Mouse (Mus musculus): ENCODE measurements around the gene Capg. TPM values are rescaled to one million over a fixed set of nuclear protein-coding genes. Genes with fewer than 3 reads are reported as not detected.
A peak's percentile ranks its signal among the peaks of the same experiment; 100 is the strongest.

The Capg gene
- 80.9 and 98.6 TPM in 2 replicates for polyA plus RNA-seq (2015; fragmentation: Nextera tagmentation; extraction: Ambion mirVana)

DNA sequence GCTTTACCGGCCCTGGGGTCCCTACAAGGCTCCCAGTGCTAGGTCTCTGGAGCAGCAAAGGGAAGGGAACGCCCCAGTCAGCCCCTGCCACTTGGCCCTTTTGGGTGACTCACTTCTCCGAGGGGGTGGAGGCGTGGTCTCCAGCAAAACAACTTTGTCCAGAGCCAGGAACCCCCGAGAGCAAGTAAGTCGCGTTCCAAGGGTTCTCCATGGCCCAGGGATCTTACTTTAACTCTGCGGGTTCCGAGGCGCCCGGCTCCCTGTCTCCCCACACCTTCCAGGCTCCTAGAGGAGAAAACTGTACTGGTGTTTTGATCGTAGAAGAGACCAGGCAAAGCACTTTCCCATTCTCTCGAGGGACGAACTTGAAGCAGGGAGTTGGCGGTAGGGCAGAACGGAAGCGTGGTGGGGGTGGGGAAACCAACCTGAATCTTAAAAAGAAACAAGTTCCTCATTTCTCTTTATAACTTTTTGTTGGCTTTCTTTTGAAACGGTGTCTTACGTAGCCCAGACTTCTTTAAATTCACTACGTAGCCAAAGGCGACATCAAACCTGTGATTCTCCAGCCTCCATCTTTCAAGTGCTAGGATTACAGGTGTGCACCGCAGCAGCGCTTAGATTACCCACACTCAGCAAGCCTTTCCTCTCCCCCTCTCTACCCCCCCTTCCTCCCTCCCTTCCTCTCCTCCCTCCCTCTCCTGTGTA is at the start of gene Capg:
Gene Capg, plus strand, starts transcription at position 109 of the 705 bp plus-strand sequence.
- H3K9me3 ChIP-seq = no peaks in the 10 kb centered on the region

DNA sequence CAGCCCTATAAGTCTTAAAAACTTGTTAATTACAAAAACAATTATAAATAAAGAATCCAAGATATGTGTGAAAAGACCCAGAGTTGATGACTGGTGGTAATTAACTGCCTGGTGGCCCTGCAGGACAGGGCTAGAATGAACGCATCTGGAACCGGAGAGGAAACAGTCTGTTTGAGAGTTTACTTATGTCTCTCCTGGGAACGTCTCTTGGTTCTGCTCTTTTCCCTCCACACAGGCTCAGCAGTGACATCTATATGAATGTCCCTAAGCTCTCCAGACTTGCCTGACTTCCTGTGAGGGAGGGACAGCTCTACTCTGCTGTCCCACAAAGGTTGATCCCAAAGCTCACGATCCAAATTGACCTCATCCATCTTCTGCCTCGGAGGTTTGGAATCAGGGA is 45.2 kb upstream of the Capg start:
- H3K4me3 ChIP-seq (replicated peaks) = no peak overlapping the region
- 35% methylated on average over 5 of the region's 5 CpGs for WGBS
- ATAC-seq (ENCODE audit: insufficient read depth, low FRiP score, low read depth) = no peak
- H3K27me3 ChIP-seq (replicated peaks) = no peaks in the 10 kb centered on the region
- H3K27ac ChIP-seq = no peak overlapping the region
- H3K4me1 ChIP-seq = no peaks in the 10 kb centered on the region
- no peak overlapping the region for H3K4me2 ChIP-seq
- H3K36me3 ChIP-seq = no peaks in the 10 kb centered on the region
- no peak overlapping the region for H3K9ac ChIP-seq
- no peaks in the 10 kb centered on the region for H3K9me3 ChIP-seq

More for the DNA sequence above, at the start of gene Capg:
- WGBS = 8% methylated on average over 23 of the region's 23 CpGs
- ATAC-seq (ENCODE audit: insufficient read depth, low FRiP score, low read depth) = peak; percentile 20; the same call in 1 of the 2 replicates
- peak within 1 kb of the TSS; percentile 18; the same call in 1 of the 2 replicates for H3K9ac ChIP-seq
- peak within 1 kb of the TSS; percentile 55 for H3K4me2 ChIP-seq
- 0 out of 2 replicates have a peak, but pooled peaks cover 3% of the 10 kb centered on the region for H3K36me3 ChIP-seq
- H3K27me3 ChIP-seq (replicated peaks) = no peaks in the 10 kb centered on the region
- peak within 1 kb of the TSS; percentile 41 for H3K4me3 ChIP-seq (replicated peaks)
- peak within 1 kb of the TSS; percentile 53 for H3K27ac ChIP-seq
- H3K4me1 ChIP-seq = 0 out of 2 replicates have a peak, but pooled peaks cover 3% of the 10 kb centered on the region

DNA sequence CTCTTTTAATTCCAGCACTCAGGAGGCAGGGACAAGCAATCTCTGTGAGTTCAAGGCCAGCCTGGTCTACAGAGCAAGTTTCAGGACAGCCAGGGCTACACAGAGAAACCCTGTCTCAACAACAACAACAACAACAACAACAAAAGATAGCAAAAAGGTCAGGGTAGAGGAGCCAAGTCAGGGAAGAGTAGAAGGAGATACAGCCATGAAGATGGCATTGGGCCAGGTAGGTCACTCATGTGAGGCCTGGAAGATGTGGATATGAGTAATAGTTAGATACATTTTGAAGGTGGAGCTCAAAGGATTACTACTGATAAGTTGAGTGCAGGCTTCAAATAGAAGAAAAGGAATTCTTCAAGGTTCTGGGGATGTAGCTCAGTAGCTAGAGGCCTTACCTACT is 40.9 kb upstream of the Capg start:
- H3K4me1 ChIP-seq = no peaks in the 10 kb centered on the region
- H3K4me3 ChIP-seq (replicated peaks) = no peak overlapping the region
- no peaks in the 10 kb centered on the region for H3K9me3 ChIP-seq
- ATAC-seq (ENCODE audit: insufficient read depth, low FRiP score, low read depth) = no peak
- no peak overlapping the region for H3K9ac ChIP-seq
- no peaks in the 10 kb centered on the region for H3K36me3 ChIP-seq
- no peak overlapping the region for H3K4me2 ChIP-seq
- no peak overlapping the region for H3K27ac ChIP-seq
- no peaks in the 10 kb centered on the region for H3K27me3 ChIP-seq (replicated peaks)

DNA sequence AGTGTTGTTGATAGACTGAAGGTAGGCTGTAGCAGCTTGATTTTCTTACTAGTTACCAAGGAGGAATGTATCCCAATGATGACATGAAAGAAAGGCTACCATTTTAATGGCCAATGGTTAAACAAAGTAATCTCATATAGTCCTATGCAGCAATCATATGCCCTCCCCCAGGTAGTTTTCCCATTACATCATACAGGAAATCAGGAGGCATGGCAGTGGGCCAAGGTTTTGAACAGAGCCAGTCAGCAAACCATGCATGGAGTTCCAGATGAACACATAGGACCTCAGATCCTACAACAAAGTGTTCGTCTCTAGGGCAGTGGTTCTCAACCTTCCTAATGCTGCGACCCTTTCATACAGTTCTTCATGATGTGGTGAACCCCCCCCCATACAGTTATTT is 40.3 kb upstream of the Capg start:
- Histone ChIP-seq H3K4me1 (no peaks in the 10 kb centered on the region), H3K4me2 (no peak overlapping the region), H3K9me3 (no peaks in the 10 kb centered on the region), H3K9ac (no peak overlapping the region), H3K36me3 (no peaks in the 10 kb centered on the region), H3K4me3 (replicated peaks) (no peak overlapping the region), H3K27me3 (replicated peaks) (no peaks in the 10 kb centered on the region), H3K27ac (no peak overlapping the region)
- WGBS = 84% methylated on average over 2 of the region's 2 CpGs
- ATAC-seq (ENCODE audit: insufficient read depth, low FRiP score, low read depth) = no peak

DNA sequence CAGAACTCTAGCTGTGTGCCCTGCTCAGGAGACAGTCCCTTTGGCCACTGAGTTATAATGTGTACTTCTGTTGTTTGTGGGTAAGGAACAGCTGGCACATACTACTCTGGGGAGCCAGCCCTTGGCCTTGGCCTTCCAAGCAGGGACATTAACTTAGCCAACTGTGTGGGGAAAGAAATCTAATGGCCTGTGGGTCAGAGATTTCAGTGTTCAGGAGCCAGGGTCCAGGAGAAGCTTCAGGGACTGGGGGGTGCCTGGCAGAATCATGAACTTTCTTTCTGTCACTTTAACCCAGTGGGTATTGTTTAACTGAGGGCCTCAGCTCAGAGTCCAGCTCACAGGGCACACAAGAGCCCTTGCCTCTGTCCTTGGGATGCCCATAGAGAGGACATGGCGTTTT is 38.1 kb upstream of the Capg start:
- 83% methylated on average over 1 of the region's 1 CpGs for WGBS
- no peaks in the 10 kb centered on the region for H3K9me3 ChIP-seq
- H3K4me3 ChIP-seq (replicated peaks) = no peak overlapping the region
- H3K27ac ChIP-seq = no peak overlapping the region
- H3K4me1 ChIP-seq = no peaks in the 10 kb centered on the region
- ATAC-seq (ENCODE audit: insufficient read depth, low FRiP score, low read depth) = no peak
- H3K9ac ChIP-seq = no peak overlapping the region
- H3K27me3 ChIP-seq (replicated peaks) = no peaks in the 10 kb centered on the region
- no peak overlapping the region for H3K4me2 ChIP-seq
- H3K36me3 ChIP-seq = no peaks in the 10 kb centered on the region

DNA sequence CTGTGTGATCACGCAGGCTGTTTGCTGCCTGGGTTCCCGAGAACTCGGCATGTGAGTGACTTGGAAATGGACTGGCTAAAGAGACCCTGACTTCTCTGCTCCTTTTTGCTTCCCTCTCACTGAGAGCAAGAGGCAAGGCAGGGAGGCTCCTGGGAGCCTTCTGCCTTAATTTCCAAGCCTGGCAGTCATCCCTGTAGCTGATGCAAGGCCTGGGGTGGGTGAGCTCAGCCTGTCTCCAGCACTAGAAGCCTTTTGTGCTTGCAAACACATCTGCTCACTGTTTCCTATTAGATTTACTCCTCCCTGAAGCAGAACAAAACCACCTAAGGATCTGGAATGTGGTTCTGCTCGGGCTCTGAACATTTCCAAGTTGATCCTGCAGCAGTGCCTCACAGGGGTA is 35.6 kb upstream of the Capg start:
- Histone ChIP-seq H3K9ac (no peak overlapping the region), H3K36me3 (no peaks in the 10 kb centered on the region), H3K27ac (no peak overlapping the region), H3K27me3 (replicated peaks) (no peaks in the 10 kb centered on the region), H3K9me3 (no peaks in the 10 kb centered on the region), H3K4me3 (replicated peaks) (no peak overlapping the region), H3K4me1 (peaks cover 18% of the 10 kb centered on the region), H3K4me2 (no peak overlapping the region)
- WGBS = 85% methylated on average over 4 of the region's 4 CpGs
- ATAC-seq (ENCODE audit: insufficient read depth, low FRiP score, low read depth) = no peak

DNA sequence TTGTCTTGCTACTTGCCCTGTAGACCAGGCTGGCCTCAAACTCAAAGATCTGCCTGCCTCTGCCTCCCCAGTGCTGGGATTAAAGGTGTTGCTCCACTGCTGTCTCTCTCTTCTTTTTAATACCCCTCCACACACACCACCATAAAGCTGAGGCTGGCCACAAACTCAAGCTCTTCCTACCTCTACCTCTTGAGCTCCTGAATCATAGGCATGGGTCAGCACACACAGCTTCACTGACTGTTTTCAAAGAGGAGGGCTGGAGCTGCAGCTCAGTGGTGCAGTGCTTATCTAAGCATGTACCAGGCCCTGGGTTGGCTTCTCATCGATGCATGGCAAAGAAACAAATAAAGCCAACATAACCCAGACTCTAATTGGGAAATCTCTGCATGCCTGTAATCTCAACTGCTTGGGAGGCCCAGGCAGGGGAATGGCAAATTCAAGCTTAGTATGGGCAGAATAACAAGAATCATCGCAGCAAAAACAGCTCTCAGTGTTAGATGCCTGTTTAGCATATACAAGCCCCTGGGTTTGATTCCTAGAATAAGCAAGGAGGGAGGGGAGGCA is 34.2 kb upstream of the Capg start:
- WGBS = 58% methylated on average over 2 of the region's 2 CpGs
- no peak overlapping the region for H3K27ac ChIP-seq
- no peak for ATAC-seq (ENCODE audit: insufficient read depth, low FRiP score, low read depth)

DNA sequence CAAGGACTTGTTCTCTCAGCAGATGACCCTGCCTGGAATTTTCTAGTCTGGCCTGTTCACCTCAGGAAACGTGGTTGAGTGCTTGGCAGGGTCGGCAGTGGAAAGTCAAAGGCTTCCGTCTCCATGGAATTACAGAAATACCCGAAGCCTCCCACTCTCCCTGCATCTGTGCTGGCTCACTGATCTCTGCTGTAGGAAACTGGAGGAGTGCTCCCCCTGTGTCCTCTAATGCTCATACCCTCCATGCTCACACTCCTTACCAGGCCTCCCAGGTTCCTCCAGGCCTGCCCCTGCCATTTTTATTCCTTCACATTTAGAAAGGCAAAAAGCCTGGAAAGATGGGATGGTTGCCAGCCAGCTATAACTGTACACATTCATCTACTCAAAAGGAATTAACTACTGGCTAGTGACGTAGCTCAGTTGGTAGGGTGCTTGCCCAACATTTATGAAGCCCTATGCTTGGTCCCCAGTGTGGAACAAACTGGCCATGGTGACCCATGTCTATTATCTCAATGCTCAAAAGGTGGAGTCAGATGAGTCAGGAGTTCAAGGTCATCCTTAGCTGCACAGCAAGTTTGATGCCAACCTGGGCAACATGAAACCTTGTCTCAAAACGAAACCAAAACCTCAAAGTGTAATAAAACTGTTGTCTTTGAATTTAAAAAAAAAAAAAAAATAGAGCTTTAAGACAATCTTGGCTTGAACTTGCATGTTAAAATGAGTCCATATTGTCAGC is 33.3 kb upstream of the Capg start:
- Histone ChIP-seq H3K27me3 (replicated peaks) (no peaks in the 10 kb centered on the region), H3K4me1 (peaks cover 18% of the 10 kb centered on the region), H3K9me3 (no peaks in the 10 kb centered on the region), H3K4me2 (no peak overlapping the region), H3K9ac (no peak overlapping the region), H3K4me3 (replicated peaks) (no peak overlapping the region), H3K27ac (peak overlapping the region; percentile 42; the same call in 1 of the 2 replicates), H3K36me3 (no peaks in the 10 kb centered on the region)
- 62% methylated on average over 6 of the region's 6 CpGs for WGBS
- ATAC-seq (ENCODE audit: insufficient read depth, low FRiP score, low read depth) = no peak

More for the DNA sequence above, 34.2 kb upstream of the Capg start:
- H3K36me3 ChIP-seq = no peaks in the 10 kb centered on the region
- H3K4me2 ChIP-seq = no peak overlapping the region
- peaks cover 18% of the 10 kb centered on the region for H3K4me1 ChIP-seq
- no peaks in the 10 kb centered on the region for H3K27me3 ChIP-seq (replicated peaks)
- H3K4me3 ChIP-seq (replicated peaks) = no peak overlapping the region
- H3K9ac ChIP-seq = no peak overlapping the region
- H3K9me3 ChIP-seq = no peaks in the 10 kb centered on the region

DNA sequence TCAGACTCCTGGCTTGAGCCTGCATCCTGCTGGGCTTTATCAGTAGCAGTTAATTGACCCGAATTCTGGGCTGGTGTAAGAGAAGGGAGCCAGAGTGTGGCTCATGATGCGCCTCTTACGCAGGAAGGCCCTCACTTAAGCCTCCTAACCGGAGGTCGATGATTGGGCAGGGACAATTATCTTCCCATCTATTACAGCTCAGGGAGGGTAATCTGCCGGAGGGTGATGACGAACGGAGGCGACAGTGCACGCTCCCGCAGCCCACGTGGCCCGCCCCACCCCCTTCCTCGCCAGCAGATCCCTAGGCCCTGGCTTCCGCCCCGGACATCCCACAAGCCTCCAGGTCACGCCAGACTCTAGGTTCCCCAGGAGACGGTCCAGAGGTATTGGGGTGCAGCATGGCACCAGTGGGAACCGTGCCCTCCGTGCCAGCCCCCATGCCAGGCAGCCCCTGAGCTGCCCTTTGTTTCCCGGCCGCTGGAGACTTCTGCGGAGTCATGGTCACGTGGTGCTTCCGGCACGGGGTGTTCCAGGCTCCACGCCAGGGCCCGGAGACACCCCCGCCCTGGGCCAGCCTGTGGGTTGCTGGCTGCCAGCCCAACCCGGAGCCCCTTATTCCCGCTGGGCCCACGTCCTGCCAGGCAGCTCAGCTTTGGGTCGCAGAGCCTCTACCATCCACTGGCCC is 31.7 kb upstream of the Capg start:
- no peaks in the 10 kb centered on the region for H3K36me3 ChIP-seq
- 7% methylated on average over 33 of the region's 33 CpGs for WGBS
- no peaks in the 10 kb centered on the region for H3K9me3 ChIP-seq
- peak overlapping the region; percentile 76 for H3K4me2 ChIP-seq
- H3K27me3 ChIP-seq (replicated peaks) = no peaks in the 10 kb centered on the region
- H3K4me1 ChIP-seq = peaks cover 18% of the 10 kb centered on the region
- peak overlapping the region; percentile 89 for H3K27ac ChIP-seq
- ATAC-seq (ENCODE audit: insufficient read depth, low FRiP score, low read depth) = peak; percentile 75
- peak overlapping the region; percentile 20; the same call in 1 of the 2 replicates for H3K9ac ChIP-seq
- peak overlapping the region; percentile 33 for H3K4me3 ChIP-seq (replicated peaks)

DNA sequence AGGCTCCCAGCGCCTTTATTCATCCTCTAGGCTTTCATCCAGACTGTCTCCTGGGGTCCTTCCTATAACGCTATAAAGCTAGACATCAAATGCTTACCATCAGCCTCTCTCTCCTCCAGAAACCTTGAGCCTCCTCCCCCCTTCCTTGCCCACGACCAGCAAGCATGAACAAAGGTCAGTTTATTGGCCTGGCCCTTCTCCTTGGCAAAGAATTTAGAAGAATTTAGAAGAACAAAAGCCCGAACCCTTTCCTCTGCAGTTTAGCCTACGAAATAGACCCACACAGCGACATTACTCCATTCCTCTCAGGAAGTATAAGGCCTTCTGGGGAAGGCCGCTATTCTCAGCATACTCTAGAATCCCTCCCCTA is 31.1 kb upstream of the Capg start:
- Histone ChIP-seq H3K9me3 (no peaks in the 10 kb centered on the region), H3K36me3 (no peaks in the 10 kb centered on the region), H3K4me1 (peaks cover 18% of the 10 kb centered on the region), H3K4me3 (replicated peaks) (peak overlapping the region; percentile 33), H3K27me3 (replicated peaks) (no peaks in the 10 kb centered on the region), H3K4me2 (peak overlapping the region; percentile 76), H3K27ac (peak overlapping the region; percentile 89), H3K9ac (peak overlapping the region; percentile 20; the same call in 1 of the 2 replicates)
- ATAC-seq (ENCODE audit: insufficient read depth, low FRiP score, low read depth) = no peak
- WGBS = 53% methylated on average over 7 of the region's 7 CpGs

DNA sequence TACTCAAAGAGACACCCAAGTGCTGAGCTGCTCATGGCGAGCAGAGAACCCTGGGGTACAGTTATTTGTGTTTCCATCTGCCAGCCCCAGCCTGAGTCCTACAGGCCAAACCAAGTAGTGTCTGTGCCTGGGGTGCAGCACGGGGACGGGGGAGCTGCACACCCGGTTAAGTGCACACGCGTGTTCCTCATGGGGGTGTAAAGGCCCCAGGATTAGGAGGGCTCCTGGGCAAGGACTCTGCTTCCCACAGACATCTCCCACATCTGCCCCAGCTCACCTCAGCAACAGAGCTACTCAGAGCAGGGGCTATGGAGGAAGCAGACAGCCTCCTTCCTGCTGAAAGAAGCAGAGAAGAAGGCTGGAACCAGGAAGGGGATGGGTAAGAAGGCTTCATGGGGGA is 28.5 kb upstream of the Capg start:
- Histone ChIP-seq H3K9ac (no peak overlapping the region), H3K27me3 (replicated peaks) (no peaks in the 10 kb centered on the region), H3K9me3 (no peaks in the 10 kb centered on the region), H3K4me1 (peaks cover 26% of the 10 kb centered on the region), H3K27ac (no peak overlapping the region), H3K4me3 (replicated peaks) (no peak overlapping the region), H3K4me2 (no peak overlapping the region), H3K36me3 (no peaks in the 10 kb centered on the region)
- WGBS = 97% methylated on average over 6 of the region's 6 CpGs
- ATAC-seq (ENCODE audit: insufficient read depth, low FRiP score, low read depth) = no peak

Measured in stomach, embryonic 15.5 days (tissue).